Mouse (Mus musculus): ENCODE measurements at regions not wholly inside any gene's neighbourhood (a gene's known extent, or its start where the extent isn't known, plus 50 kb on each side); places are given as distances from the start of the nearest gene placed in this dataset.

- DNase-seq (ENCODE audit: low read depth), result no peak
Measured at GRCm38 (mm10) chr8:92195635-92196034, 161.8 kb upstream of the Irx5 start.

DNA sequence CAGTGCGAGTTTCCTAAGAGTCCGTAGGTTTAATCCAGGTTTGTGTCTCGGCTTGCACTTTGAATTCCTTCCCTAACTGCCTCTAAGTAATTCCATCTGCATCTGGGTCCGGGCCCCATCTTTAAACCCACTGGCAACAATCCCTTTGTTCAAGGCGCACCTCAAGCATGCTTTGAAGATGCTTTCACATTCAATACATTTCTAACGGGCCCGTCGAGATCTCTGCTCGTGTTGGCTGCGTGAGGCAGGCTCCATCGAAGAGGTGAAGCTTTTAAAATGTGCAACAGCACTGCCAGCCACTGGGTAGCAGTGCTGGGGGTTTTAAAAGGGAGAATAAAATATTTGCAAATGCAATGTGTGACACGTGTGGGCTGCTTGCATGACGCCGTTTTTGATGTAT lies 163.4 kb upstream of the Irx5 start:
- peak; percentile 40 for DNase-seq (ENCODE audit: low read depth)
- TF ChIP-seq CTCF (IDR thresholded peaks at IDR 0.05; ENCODE audit: borderline replicate concordance, extremely low read depth, insufficient read depth, insufficient read length) (no peak), POLR2A (IDR thresholded peaks at IDR 0.05; ENCODE audit: borderline replicate concordance, extremely low read depth, insufficient read depth, insufficient read length, poor library complexity, severe bottlenecking) (no peak)

More at GRCm38 (mm10) chr8:92195635-92196034, 161.8 kb upstream of the Irx5 start:
- TF ChIP-seq POLR2A (IDR thresholded peaks at IDR 0.05; ENCODE audit: borderline replicate concordance, extremely low read depth, insufficient read depth, insufficient read length, poor library complexity, severe bottlenecking) (no peak), CTCF (IDR thresholded peaks at IDR 0.05; ENCODE audit: borderline replicate concordance, extremely low read depth, insufficient read depth, insufficient read length) (no peak)

- DNase-seq (ENCODE audit: low read depth), result no peak
- TF ChIP-seq POLR2A (IDR thresholded peaks at IDR 0.05; ENCODE audit: borderline replicate concordance, extremely low read depth, insufficient read depth, insufficient read length, poor library complexity, severe bottlenecking) (no peak), CTCF (IDR thresholded peaks at IDR 0.05; ENCODE audit: borderline replicate concordance, extremely low read depth, insufficient read depth, insufficient read length) (no peak)
Measured at GRCm38 (mm10) chr8:92190261-92191025, 167.0 kb upstream of the Irx5 start.

DNA sequence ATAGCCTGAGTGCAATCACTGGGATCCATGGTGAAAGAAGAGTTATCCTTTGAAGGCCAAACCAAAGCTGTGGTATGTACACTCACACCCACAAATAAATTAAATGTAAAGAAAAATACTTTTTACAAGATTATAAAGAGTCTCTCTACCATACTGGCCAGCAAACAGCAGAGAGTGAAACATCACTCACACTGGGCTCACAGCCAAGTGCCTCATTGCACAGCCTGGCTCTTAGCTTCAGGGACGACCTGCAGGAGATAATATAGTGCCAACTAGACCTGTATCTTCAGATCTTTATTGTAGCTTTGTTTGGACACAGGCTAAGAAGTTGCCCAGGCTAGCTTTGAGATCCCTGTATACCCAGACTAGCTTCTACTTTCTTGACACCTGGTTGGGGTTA lies 174.1 kb upstream of the Irx5 start:
- DNase-seq (ENCODE audit: low read depth), result no peak
- no peak for TF ChIP-seq CTCF (IDR thresholded peaks at IDR 0.05; ENCODE audit: borderline replicate concordance, extremely low read depth, insufficient read depth, insufficient read length)
- TF ChIP-seq POLR2A (IDR thresholded peaks at IDR 0.05; ENCODE audit: borderline replicate concordance, extremely low read depth, insufficient read depth, insufficient read length, poor library complexity, severe bottlenecking), result no peak

DNA sequence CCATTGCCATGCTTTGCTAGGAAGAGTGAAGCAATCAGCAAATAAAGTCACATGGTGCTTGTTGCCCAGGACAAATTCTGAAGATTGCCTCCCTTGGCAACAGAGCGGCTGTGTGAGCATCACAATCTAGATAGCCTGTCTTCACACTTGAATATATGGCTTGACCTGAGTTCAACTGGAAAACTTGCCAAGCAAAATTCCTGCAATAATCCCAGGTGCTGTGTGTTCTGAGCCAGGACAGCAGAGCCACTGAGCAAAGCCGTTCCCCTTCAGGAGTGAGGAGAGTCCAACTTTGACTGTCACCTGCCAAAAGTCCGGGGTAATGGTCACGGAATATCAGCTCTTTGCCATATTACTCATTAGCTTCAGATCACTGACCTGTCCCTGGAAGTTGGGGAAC lies 176.8 kb upstream of the Irx5 start:
- DNase-seq (ENCODE audit: low read depth), result no peak
- no peak for TF ChIP-seq CTCF (IDR thresholded peaks at IDR 0.05; ENCODE audit: borderline replicate concordance, extremely low read depth, insufficient read depth, insufficient read length)
- TF ChIP-seq POLR2A (IDR thresholded peaks at IDR 0.05; ENCODE audit: borderline replicate concordance, extremely low read depth, insufficient read depth, insufficient read length, poor library complexity, severe bottlenecking), result no peak

DNA sequence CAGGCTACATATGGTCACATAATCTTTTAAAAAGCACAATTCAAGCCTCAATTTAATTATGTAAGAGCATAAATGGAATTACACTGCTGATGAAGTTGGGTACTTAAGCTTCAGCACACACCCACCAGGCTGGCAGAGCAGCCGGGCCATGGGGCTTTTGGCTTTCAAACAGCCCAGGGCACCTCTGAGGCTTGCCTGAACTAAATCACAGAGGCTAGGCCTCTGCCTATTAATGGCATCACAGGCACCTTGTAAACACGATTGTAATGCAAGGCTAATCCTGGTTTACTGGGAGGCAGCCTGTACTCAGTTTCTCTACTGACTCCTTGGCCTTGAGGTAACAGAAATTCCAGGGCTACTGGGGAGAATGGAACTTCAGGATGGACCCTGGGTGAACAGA lies 178.1 kb upstream of the Irx5 start:
- peak; percentile 40 for DNase-seq (ENCODE audit: low read depth)
- TF ChIP-seq CTCF (IDR thresholded peaks at IDR 0.05; ENCODE audit: borderline replicate concordance, extremely low read depth, insufficient read depth, insufficient read length) (no peak), POLR2A (IDR thresholded peaks at IDR 0.05; ENCODE audit: borderline replicate concordance, extremely low read depth, insufficient read depth, insufficient read length, poor library complexity, severe bottlenecking) (no peak)

- no peak for DNase-seq (ENCODE audit: low read depth)
- no peak for TF ChIP-seq CTCF (IDR thresholded peaks at IDR 0.05; ENCODE audit: borderline replicate concordance, extremely low read depth, insufficient read depth, insufficient read length)
- TF ChIP-seq POLR2A (IDR thresholded peaks at IDR 0.05; ENCODE audit: borderline replicate concordance, extremely low read depth, insufficient read depth, insufficient read length, poor library complexity, severe bottlenecking), result no peak
Measured at GRCm38 (mm10) chr8:92176101-92176500, 181.3 kb upstream of the Irx5 start.

- TF ChIP-seq CTCF (IDR thresholded peaks at IDR 0.05; ENCODE audit: borderline replicate concordance, extremely low read depth, insufficient read depth, insufficient read length) (no peak), POLR2A (IDR thresholded peaks at IDR 0.05; ENCODE audit: borderline replicate concordance, extremely low read depth, insufficient read depth, insufficient read length, poor library complexity, severe bottlenecking) (no peak)
- no peak for DNase-seq (ENCODE audit: low read depth)
Measured at GRCm38 (mm10) chr8:92174106-92174505, 183.3 kb upstream of the Irx5 start.

DNA sequence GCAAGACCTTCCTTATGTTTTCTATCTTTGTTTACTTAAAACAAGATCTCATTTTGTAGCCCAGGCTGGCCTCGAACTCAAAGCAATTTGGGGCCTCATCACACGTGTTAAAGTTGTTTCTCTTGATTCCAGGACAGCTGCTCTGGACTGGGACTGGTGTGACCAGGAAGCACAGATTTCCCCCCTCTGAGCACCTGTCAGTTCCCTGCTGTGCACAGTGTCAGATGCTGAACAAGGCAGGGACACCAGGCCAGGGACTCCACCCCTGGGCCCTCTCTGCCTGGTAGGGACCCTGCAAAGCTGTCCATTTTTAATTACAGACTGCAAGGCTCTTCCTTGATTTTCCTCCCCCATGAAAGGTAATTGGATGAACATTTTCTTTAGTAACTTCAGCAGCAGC lies 185.8 kb upstream of the Irx5 start:
- TF ChIP-seq POLR2A (IDR thresholded peaks at IDR 0.05; ENCODE audit: borderline replicate concordance, extremely low read depth, insufficient read depth, insufficient read length, poor library complexity, severe bottlenecking) (no peak), CTCF (IDR thresholded peaks at IDR 0.05; ENCODE audit: borderline replicate concordance, extremely low read depth, insufficient read depth, insufficient read length) (no peak)

DNA sequence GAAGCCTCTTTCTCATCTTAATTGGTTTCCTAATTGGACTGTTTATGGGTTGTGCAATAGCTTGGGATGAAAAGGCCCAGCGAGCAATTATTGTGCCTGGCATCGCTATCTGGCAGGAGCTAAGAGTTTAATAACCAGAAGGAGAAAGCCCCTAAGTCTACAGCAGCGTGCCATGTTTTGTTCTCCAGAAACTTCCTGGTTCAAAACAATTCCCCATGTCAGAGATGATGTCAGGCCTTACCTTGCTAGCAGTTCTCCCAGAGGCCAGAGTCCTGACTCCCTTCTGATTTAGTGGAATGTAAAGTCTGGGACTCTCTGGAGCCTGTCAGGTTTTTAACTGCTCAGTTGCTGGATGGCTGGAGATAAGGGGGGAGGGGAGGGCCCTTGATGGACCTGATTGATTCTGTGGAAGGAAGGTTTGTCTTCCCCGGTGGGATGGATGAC lies 190.1 kb upstream of the Irx5 start:
- no peak for TF ChIP-seq CTCF (IDR thresholded peaks at IDR 0.05; ENCODE audit: borderline replicate concordance, extremely low read depth, insufficient read depth, insufficient read length)
- no peak for TF ChIP-seq POLR2A (IDR thresholded peaks at IDR 0.05; ENCODE audit: borderline replicate concordance, extremely low read depth, insufficient read depth, insufficient read length, poor library complexity, severe bottlenecking)
- DNase-seq (ENCODE audit: low read depth), result peak; percentile 94

More for the DNA sequence above, 185.8 kb upstream of the Irx5 start:
- DNase-seq (ENCODE audit: low read depth), result no peak

- DNase-seq (ENCODE audit: low read depth), result no peak
- TF ChIP-seq POLR2A (IDR thresholded peaks at IDR 0.05; ENCODE audit: borderline replicate concordance, extremely low read depth, insufficient read depth, insufficient read length, poor library complexity, severe bottlenecking), result no peak
- no peak for TF ChIP-seq CTCF (IDR thresholded peaks at IDR 0.05; ENCODE audit: borderline replicate concordance, extremely low read depth, insufficient read depth, insufficient read length)
Measured at GRCm38 (mm10) chr8:92165306-92165705, 192.1 kb upstream of the Irx5 start.

GRCm38 (mm10) chr8:92164496-92164895 lies 192.9 kb upstream of the Irx5 start:
- TF ChIP-seq CTCF (IDR thresholded peaks at IDR 0.05; ENCODE audit: borderline replicate concordance, extremely low read depth, insufficient read depth, insufficient read length), result no peak
- TF ChIP-seq POLR2A (IDR thresholded peaks at IDR 0.05; ENCODE audit: borderline replicate concordance, extremely low read depth, insufficient read depth, insufficient read length, poor library complexity, severe bottlenecking), result no peak
- DNase-seq (ENCODE audit: low read depth), result peak; percentile 65

Measured in brain, embryonic 14.5 days (tissue).